Mouse (Mus musculus): Measurements from ENCODE around the gene Zbtb9.
"Not testable (repeated sequence)": the region's sequence is repeated elsewhere in the genome, so short reads cannot be mapped to it uniquely, and the experiment has no call there.

Zbtb9 gene

DNA sequence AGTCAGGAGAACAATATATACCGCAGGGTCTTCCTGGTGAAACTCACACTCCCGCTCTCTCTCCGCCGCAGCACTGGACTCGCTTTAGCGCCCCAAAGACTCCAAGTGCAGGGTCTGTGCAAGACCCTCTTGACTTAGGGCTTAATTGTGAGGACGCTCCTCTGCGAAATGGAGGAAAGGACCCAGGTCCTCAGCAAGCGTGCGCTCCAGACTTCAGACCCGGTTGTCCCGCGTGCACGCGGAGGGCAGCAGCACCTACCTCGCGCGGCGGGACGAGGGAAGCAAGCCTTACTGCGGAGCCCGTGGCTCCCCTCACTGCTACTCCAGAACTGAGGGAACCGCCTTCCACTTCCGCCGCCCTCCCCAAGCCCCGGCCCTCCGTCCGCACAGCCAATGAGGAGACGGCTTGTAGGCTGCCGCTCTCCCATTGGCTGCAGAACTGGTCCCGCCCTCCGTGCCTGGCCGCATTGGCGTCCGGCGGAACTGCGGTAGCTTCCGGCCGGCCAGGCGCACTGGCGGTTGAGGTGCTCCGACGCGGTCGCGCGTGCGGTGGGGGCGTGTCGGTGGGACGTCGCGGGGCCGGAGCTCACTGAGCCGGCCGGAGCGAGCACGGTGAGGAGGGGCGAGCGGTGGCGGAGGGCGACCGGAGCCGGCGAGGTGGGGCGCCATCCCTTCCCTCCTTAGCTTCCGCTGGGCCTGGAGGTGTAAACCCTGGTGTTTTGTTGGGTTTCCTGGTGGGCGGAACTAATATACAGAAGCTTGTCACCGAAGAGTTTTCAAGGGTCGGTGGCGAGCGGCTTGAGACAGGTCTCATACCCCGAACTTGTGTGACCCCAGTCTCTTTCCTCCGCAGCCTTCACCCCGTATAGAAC lies at the start of gene Zbtb9:
Zbtb9 (plus strand) TSS at position 465 of the 872 bp plus-strand sequence.
- peak; percentile 94 for DNase-seq (ENCODE audit: low spot score)

DNA sequence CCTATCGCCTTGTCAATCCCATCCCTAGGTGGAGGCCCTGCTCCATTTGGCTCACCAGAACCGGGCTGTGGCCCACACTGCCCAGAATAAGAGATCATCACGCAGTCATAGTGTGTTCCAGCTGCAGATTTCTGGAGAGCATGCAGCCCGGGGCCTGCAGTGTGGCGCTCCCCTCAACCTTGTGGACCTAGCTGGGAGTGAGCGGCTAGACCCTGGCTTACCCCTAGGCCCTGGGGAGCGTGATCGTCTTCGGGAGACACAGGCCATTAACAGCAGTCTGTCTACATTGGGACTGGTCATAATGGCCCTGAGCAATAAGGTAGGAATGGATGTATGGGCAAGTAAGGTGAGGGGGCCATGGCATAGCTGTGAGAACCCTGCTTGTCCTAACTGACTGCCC lies 47.6 kb upstream of the Zbtb9 start:
- DNase-seq (ENCODE audit: low spot score), result not testable (repeated sequence)

DNA sequence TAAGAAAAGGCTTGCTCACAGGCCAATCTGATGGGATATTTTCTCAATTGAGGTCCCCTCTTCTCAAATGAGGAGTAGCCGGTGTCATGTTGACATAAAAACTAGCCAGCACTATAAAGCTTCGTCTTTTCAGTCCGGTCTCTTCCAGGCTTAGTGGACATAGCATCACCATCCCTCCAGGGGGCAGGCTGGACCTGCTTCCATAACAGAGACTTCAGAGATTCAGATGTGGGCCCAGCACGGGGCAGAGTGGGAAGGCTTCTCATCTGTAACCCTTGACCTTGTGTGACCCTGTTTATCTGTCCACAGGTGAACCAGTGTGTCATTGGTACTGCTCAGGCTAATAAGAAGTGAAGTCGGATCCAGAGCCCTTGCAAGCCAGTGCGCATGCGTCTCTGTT lies 41.2 kb upstream of the Zbtb9 start:
- not testable (repeated sequence) for DNase-seq (ENCODE audit: low spot score)

DNA sequence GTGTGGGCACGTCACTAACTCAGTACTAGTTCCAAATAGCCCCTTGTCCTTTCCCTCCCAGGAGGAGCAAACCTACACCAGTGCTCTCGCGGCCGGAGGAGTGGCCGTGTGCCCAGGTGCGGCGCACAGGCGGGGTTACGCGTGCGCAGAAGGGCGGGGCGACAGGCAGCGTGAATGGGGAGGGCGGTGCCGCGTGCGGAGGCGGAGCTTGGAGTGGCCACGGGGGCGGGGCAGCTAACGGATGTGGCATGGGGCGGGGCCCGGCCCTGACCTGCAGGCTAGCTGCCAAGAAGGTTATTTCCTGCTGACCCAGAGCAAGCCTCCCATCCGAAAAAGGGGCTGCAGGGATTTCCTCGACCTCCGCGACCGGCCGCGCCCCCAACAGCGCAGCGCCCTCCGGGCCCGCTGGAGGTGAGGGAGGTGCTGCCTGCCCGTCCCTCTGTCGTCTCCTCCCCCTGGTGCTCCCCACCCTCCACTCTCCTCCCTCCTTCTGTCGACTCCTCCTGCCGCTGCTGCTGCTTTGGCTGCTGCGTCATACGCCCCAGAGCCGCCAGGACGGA lies 40.0 kb upstream of the Zbtb9 start, which contains the start of gene Phf1:
Phf1 (plus strand) TSS at position 214 of the 560 bp plus-strand sequence.
- peak; percentile 98 for DNase-seq (ENCODE audit: low spot score)

DNA sequence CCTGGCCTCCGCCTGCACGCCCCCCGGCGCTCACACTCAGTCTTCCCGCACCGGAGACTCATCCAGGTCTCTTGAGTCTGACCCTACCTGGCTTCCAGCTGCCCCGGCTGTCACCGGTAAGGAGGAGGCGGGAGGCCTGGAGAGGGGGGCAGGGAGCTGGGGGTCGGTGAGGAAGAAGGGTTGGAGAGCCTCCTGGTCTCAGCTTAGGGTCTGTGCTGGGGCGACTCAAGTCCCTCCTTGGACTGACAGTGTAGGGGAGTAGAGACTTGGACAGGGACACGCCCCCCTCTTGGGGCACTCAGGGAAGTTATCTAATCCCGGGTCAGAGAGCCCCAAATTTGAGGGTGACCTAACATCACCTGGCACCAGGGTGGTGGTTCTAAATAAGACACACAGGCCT lies 39.5 kb upstream of the Zbtb9 start:
- DNase-seq (ENCODE audit: low spot score), result no peak

DNA sequence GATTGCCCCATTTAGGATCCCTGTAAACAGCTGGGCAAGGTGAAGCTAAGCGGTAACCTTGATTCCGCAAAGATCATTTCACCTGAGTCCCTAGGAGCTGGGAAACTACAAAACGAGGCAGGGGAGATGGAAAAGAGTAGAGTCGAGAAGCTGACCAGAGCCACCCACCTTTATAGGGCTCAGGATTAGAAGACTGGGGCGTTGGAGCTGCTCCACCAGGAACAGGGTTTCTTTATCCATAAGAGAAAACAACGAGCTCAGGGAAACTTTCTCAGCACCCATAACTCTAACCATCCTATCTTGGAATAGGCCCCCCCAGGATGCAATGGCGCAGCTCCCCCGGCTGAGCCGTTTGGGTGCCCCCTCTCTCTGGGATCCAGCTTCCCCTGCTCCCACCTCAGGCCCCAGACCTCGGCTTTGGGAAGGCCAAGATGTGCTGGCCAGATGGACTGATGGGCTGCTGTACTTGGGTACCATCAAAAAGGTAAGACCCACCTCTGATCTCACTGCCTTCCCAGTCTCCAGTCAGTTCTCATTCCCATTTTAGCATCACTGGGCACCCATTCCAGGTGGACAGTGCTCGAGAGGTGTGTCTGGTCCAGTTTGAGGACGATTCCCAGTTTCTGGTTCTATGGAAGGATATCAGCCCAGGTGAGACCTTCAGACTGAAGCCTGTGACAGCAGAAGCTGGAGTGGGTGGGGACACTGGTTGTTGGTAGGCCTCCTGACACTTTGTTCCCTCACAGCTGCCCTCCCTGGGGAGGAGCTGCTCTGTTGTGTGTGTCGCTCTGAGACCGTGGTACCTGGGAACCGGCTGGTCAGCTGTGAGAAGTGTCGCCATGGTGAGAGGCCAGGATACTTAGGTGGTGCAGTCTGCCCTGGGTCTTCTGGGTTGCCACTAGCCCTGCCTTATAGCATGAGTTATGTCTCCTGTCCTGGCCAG lies 38.8 kb upstream of the Zbtb9 start:
- DNase-seq (ENCODE audit: low spot score), result no peak

DNA sequence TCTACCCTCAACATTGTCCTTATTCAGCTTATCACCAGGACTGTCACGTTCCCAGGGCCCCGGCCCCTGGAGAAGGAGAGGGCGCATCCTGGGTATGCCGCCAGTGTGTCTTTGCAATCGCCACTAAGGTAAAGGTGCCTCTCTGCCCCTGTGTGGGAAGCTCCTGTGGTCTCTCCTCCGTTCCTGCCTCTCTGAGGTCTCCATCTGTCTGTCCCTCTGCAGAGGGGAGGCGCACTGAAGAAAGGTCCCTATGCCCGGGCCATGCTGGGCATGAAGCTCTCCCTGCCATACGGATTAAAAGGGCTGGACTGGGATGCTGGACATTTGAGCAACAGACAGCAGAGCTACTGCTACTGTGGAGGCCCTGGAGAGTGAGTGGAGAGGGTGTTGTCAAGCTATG lies 37.9 kb upstream of the Zbtb9 start:
- no peak for DNase-seq (ENCODE audit: low spot score)

DNA sequence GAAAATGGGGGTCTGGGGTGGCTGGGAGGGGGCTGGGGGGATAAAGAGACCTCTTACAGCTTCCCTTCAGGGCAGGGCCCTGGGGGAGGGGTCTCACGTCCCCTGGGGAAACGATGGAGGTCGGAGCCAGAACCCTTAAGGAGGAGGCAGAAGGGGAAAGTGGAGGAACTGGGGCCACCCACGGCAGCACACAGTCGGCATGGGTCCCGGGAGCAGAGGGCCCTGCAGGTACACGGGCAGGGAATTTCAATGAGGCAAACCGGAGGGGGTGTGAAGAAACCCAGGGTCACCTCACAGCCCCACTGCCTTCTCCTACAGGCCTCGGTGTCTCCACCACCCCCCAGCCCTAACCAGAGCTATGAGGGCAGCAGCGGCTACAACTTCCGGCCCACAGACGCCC lies 36.5 kb upstream of the Zbtb9 start:
- no peak for DNase-seq (ENCODE audit: low spot score)

DNA sequence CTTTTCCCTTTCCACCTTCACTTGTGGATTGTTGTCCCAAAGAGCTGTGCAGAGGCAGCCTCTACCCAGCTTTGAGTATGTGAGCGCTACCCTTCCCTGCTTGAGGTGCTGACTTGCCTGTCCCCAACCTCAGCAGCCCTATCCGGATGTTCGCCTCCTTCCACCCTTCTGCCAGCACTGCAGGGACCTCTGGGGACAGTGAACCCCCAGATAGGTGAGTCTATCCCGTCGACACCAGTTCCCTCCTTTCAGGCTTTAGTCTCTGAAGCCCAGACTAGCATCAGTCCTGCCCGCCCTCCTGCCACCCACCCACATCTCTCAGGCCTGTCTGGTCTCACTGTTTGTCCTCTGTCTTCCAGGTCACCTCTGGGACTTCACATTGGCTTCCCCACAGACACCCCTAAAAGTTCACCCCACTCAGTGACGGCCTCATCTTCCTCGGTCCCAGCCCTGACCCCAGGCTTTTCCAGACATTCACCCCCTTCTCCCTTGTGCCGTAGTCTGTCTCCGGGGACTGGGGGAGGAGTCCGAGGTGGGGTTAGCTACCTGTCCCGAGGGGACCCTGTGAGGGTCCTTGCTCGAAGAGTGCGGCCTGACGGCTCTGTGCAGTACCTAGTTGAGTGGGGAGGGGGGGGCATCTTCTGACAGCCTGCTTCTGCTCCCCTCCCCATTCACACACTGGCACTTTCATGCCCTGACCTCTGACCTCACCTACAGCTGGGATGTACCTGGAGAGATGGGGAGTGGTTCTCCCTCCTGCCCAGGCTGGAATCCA lies 35.9 kb upstream of the Zbtb9 start:
- DNase-seq (ENCODE audit: low spot score), result no peak

DNA sequence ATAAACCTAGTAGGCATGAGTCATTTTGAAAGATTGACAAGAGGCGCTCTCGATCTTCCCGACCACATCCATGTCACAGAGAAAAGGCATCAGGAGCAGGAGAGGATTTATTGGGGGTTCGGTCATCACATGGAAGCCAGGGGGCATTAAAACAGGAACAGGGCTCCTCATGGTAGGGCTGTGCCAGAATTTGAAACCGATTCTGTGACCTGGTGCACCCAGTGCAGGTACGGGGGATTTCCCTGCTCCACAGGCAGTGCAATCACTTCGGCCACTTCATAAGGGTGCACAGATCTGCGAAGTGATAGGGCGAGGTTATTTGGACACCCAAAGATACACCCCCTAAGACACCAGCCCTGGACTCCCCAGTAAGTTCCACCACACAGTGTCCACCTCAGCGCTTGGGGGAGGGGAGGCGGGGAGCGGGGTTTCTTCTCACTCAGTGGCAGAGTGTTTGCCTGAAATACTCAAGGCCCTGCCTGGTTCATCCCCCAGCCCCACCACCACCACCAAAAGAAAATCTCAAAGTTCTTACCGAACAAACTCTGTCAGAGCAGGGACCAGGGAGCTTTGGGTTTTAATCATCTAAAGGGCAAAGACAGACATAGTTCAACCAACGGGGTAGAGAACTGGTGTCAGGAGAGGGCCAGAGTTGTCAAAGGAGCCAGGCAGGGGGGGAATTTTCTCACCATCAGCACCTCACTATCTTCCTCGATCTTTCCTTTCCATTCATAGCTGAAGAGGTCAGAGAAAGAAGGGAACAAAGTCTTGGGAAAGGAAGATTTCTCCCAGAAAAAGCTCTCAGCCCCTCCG lies 34.9 kb upstream of the Zbtb9 start:
- DNase-seq (ENCODE audit: low spot score), result no peak

DNA sequence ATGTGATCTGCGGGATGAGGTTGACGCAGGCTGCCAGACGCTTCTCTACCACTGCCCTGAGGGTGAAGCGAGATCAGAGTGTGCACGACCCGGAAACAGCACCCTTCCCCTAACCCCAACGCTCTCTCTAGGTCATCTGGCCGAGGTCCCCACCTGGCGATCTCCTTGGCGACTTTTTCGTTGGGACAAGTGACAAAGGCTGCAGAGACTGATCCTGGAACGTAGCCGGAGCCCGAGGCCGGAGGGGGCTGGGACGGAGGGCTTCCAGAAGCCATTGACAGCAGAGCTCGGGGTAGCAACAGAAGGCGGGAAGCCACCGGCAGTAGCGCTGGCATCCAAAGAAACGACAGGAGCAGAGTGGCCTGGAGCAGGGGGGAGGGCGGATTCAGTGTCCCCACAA lies 34.2 kb upstream of the Zbtb9 start:
- no peak for DNase-seq (ENCODE audit: low spot score)

DNA sequence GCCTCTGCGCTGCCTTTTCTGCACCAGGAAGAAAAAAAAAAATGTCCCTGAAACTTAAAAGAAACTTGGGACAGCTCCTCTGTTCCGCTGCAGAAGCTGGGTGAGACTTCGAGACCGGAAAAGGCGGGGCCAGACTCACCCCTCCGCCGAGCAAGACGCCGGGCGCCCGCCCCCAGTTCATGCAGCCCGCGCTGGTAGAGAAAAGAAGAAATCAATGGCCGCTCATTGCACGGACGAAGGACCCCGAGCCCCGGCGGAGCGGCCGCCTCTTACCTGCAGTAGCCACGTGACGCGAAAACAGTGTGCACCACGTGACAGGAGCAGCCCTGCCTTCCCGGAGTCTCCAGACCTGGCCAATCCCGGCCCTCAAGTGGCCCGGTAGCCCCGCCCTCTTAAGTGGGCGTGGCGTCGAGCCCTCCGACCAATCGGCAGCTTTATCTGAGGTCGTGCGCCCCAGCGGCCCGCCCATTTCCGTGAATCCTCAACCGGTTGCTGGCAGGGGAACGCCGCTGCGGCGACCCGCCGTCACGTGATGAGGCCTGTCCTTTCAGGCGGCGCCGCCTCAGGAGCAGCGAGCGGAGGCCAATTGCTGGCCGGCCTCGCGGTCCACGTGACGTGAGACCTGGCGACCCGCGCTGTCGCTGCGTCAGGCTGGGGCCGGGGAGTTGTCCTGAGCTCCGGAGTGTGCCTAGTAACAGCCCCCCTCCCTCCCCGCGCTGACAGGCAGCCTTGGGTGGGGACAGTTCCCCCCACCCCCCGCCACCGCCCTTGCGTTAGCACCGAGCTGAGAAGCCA lies 33.6 kb upstream of the Zbtb9 start, which contains the start of gene Cuta:
Cuta (minus strand) TSS at position 392 of the 795 bp plus-strand sequence.
- peak; percentile 100 for DNase-seq (ENCODE audit: low spot score)

DNA sequence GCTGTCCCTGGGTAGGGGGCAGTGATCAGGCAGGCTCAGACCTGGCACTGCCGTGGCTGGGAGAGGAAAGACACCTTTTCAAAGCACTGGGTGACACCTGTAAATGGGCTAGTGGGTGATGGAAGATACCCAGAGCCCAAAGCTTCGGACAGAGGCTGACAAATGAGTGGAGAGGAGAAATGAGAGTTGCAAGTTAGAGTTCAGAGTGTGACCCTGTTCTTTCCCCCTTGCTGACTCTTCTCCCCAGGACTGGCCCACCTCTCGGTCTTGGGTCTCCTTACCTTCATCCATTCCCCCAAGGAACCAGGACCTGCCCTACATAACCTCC lies 33.0 kb upstream of the Zbtb9 start:
- DNase-seq (ENCODE audit: low spot score), result no peak

DNA sequence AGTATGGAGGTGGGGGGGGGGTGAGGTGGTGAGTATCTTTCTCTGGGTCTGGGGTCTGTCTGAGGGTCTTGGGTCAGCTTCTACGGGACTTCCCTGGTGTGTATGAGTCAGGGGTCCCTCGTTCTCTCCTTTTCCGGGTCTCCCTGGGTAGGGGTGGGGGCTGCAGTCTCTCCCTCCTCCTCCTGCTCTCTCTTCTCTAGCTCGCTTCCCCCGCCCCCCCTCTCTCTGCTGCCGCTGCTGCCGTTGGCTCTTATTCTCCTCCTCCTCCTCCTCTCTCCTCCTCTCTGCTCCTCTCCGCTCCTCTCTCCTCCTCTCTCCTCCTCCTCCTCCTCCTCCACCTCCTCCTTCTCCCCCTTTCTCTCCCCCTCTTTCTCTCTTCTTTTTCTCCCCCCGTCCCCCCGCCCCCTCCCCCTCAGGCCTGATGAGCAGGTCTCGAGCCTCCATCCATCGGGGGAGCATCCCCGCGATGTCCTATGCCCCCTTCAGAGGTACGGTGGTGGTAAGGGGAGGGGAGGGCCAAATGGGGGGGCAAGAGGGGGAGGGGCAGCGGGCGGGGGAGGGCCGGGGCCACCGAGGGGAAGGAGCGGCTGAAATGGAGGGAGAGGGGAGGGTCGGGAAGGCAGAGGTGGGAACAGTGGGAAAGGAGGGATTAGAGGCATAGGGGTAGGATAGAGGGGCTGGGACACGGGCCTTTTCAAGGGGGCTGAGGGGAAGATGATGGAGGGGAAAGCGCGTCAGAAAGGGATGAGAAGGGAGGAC lies 31.8 kb upstream of the Zbtb9 start, which contains the start of gene Syngap1:
Syngap1 (plus strand) TSS at position 223 of the 759 bp plus-strand sequence.
- DNase-seq (ENCODE audit: low spot score), result no peak

DNA sequence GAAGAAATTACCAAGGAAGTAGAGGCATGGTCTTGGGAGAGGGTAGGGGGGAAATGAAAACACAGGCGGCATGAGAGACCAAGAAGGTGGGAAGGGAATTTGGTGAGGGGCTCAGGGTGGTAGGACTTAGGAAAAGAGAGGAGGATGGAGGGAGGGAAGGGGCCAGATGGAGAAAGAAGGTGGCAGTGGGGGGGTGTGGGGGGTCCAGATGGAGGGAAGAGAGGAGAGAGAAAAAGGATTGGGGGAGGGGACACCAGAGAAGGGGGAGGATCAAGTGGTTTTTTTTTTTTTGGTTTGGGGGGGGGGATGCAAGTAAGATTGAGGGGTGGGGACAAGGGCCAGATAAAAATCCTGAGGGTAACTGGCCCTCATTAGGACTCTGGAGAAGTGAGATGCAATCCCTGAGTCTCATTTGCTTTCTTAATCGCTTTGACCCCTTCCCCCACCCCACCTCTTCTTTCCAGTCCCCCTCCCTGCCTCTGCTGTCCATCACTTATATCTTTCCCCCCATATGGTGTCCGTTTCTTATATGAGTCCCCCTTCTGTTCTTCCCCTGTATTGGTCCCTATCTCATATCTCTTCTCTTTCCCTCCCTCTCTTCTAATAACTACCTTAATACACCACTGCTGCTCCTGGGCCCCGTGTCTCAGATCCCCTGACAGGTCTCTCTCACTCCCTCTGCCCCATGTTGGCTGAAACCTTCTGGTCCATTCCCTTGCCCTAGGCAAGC lies 31.0 kb upstream of the Zbtb9 start:
- DNase-seq (ENCODE audit: low spot score), result no peak

DNA sequence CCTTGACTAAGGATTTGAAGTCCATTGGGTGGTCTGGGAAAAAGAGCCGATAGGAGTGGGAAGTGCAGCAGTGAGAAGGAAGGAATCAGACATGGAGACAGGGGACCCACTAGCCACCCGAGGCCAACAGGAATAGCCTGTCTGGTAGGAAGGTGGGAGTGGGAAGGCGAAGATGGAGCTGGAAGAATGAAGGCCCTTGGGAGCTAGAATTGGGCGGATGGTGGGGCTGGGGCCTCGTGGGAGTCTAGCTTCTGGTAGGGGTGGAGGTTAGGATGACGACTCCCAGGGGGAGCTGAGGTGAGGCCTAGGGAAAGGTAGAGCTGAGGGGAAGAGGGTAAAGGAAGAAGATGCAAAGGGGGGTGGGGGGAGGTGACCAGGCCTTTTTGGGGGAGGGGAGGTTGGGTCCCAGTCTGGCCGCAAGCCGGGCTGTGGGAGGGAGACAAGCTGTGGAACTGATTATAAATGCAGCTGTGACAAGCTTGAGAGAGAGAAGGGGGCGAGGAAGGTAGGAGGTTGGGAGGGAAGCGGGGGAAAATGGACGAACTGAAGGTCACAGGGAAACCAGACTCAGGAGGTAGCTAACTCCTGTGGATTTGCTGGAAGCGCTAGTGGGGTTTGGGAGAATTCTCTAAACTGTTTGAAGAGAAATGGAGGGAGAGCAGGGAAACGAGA lies 27.0 kb upstream of the Zbtb9 start:
- no peak for DNase-seq (ENCODE audit: low spot score)

DNA sequence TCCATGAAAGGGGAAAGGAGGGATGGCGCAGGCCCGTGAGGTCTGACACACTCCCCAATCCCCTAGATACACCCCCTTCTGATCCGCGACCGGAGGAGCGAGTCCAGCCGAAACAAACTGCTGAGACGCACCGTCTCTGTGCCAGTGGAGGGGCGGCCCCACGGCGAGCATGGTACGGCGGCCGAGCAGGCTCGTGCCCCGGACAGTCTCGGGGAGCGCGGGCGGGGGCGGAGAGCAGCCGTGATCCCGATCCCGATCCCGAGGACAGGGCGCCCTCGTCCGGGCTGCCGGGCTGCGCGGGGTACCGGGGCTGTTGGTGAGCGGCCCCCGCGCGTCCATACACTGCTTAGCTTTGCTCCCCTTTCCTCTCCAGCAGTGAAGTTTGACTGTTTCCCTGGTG lies 26.4 kb upstream of the Zbtb9 start:
- DNase-seq (ENCODE audit: low spot score), result no peak
